Mouse (Mus musculus): ENCODE measurements around the gene Iqschfp. TPM values are rescaled to one million over a fixed set of nuclear protein-coding genes. Genes with fewer than 3 reads are reported as not detected.

Iqschfp gene
- polyA plus RNA-seq, 1 experiment = not detected

DNA sequence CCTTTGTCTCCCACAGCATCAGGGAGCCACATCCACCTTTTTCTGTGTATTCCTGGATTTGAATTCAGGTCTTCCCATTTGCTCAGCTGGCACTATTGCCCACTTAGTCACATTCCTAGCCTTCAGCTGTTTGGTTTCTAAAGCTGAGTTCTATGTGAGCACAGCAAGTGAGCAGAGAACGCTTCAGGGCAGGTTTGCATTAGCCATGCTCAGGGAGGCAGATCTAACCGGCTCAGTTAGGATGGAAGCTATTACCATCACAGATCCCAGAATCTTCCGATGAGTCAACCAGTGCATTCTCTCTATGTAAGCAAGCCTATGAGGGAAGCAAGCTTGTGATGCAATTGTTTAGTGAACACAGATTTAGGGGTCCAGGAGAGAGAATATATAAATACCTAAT lies 493.5 kb downstream of the Iqschfp start:
- TF ChIP-seq POLR2A (IDR thresholded peaks at IDR 0.05; ENCODE audit: control insufficient read depth, extremely low read depth, insufficient read depth, low read length, poor library complexity) (no peak), CTCF (IDR thresholded peaks at IDR 0.05; ENCODE audit: borderline replicate concordance, control insufficient read depth, extremely low read depth, insufficient read depth, low read length, poor library complexity) (no peak)
- H3K36me3 ChIP-seq (ENCODE audit: control insufficient read depth, insufficient read depth, low read length) = no peaks in the 10 kb centered on the region
- no peaks in the 10 kb centered on the region for H3K27me3 ChIP-seq (ENCODE audit: control insufficient read depth, insufficient read depth, low read length)
- DNase-seq = no peak
- no peaks in the 10 kb centered on the region for H3K4me1 ChIP-seq (replicated peaks; ENCODE audit: control insufficient read depth, insufficient read depth, low read length)
- H3K4me3 ChIP-seq (ENCODE audit: control insufficient read depth, insufficient read depth, low read length) = no peak overlapping the region
- H3K27ac ChIP-seq (ENCODE audit: control insufficient read depth, insufficient read depth, low read length) = no peak overlapping the region
- WGBS = 98% methylated on average over 3 of the region's 3 CpGs

DNA sequence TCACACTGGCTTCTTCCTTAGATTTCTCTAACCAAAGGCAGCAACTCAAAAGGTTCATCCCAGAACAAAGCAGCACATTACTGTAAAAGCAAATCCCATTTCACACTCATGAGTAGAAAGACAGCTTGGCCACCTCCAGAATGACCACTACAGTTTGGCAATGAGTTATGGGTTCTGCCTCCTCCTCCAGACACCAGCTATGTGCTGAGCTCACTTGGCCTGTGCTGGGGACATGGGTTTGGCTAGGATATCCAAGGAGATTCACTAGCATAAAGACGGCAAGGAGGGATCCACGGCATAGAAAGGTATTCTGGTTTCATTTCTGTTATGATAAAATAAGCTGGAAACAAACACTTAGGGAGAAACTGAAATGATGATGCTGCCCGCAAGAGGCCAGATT lies 496.0 kb downstream of the Iqschfp start:
- Histone ChIP-seq H3K27me3 (ENCODE audit: control insufficient read depth, insufficient read depth, low read length) (no peaks in the 10 kb centered on the region), H3K4me3 (ENCODE audit: control insufficient read depth, insufficient read depth, low read length) (no peak overlapping the region), H3K36me3 (ENCODE audit: control insufficient read depth, insufficient read depth, low read length) (no peaks in the 10 kb centered on the region), H3K27ac (ENCODE audit: control insufficient read depth, insufficient read depth, low read length) (no peak overlapping the region), H3K4me1 (replicated peaks; ENCODE audit: control insufficient read depth, insufficient read depth, low read length) (no peaks in the 10 kb centered on the region)
- TF ChIP-seq POLR2A (IDR thresholded peaks at IDR 0.05; ENCODE audit: control insufficient read depth, extremely low read depth, insufficient read depth, low read length, poor library complexity) = no peak
- TF ChIP-seq CTCF (IDR thresholded peaks at IDR 0.05; ENCODE audit: borderline replicate concordance, control insufficient read depth, extremely low read depth, insufficient read depth, low read length, poor library complexity) = no peak
- WGBS = 97% methylated on average over 3 of the region's 3 CpGs
- no peak for DNase-seq

DNA sequence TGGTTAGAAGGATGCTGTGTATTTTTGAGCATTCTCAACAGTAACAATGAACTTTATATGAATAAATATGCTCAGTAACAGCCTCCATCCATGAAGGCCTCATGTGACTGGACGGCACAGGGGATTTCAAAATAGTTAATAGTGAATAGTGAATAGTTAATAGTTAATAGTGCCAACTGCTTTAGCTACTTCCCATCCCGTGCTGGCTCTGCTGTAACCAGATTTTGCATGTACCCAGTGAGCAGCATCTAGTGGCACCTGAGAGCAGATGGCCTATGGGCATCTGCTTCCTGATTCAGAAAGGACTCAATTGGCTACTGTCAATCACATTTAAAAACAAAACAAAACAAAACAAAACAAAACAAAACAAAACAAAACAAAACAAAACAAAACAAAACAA lies 501.5 kb downstream of the Iqschfp start:
- Histone ChIP-seq H3K27me3 (ENCODE audit: control insufficient read depth, insufficient read depth, low read length) (no peaks in the 10 kb centered on the region), H3K36me3 (ENCODE audit: control insufficient read depth, insufficient read depth, low read length) (no peaks in the 10 kb centered on the region), H3K27ac (ENCODE audit: control insufficient read depth, insufficient read depth, low read length) (no peak overlapping the region), H3K4me1 (replicated peaks; ENCODE audit: control insufficient read depth, insufficient read depth, low read length) (no peaks in the 10 kb centered on the region), H3K4me3 (ENCODE audit: control insufficient read depth, insufficient read depth, low read length) (no peak overlapping the region)
- no peak for TF ChIP-seq CTCF (IDR thresholded peaks at IDR 0.05; ENCODE audit: borderline replicate concordance, control insufficient read depth, extremely low read depth, insufficient read depth, low read length, poor library complexity)
- TF ChIP-seq POLR2A (IDR thresholded peaks at IDR 0.05; ENCODE audit: control insufficient read depth, extremely low read depth, insufficient read depth, low read length, poor library complexity) = no peak
- DNase-seq = no peak
- 87% methylated on average over 2 of the region's 2 CpGs for WGBS

DNA sequence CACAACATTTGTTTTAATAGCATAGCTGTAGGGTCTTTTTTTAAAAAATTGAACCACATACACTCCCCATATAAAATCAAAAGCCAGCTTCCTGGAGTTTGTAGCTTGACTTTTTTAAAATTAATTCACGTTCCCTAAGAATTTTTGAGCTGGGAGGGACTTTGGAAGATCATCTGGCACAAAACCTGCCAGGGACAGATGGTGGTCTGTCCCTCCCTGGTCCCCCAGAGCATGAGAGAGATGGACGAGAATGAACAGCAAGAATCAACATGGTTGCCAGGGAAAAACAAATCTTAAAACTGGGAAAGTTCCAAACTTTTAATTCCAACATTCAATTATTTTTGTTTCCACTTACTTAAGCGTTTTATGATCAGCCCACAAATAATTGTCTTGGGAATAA lies 506.7 kb downstream of the Iqschfp start:
- DNase-seq = no peak
- Histone ChIP-seq H3K36me3 (ENCODE audit: control insufficient read depth, insufficient read depth, low read length) (no peaks in the 10 kb centered on the region), H3K4me3 (ENCODE audit: control insufficient read depth, insufficient read depth, low read length) (no peak overlapping the region), H3K4me1 (replicated peaks; ENCODE audit: control insufficient read depth, insufficient read depth, low read length) (no peaks in the 10 kb centered on the region), H3K27me3 (ENCODE audit: control insufficient read depth, insufficient read depth, low read length) (no peaks in the 10 kb centered on the region), H3K27ac (ENCODE audit: control insufficient read depth, insufficient read depth, low read length) (no peak overlapping the region)
- TF ChIP-seq POLR2A (IDR thresholded peaks at IDR 0.05; ENCODE audit: control insufficient read depth, extremely low read depth, insufficient read depth, low read length, poor library complexity) (no peak), CTCF (IDR thresholded peaks at IDR 0.05; ENCODE audit: borderline replicate concordance, control insufficient read depth, extremely low read depth, insufficient read depth, low read length, poor library complexity) (no peak)
- 89% methylated on average over 3 of the region's 3 CpGs for WGBS

DNA sequence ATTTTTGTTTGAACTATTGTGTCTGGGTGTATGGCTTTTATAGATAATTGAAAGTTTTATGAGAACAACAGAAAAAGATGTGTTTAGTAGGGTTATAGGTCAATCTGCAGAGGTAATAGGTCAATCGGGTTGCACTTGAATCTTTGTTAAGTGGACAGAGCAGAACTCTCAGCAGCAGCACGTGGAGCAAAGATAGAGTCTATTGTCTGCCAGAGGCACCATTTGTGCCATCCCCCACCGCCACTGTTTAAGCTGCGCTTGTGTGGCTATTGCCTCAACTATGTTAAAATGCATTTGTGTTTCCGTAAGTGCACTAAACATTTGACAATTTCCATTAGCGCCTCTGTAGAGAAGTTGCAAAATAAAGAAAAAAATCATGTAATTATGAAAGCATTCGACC lies 508.1 kb downstream of the Iqschfp start:
- TF ChIP-seq POLR2A (IDR thresholded peaks at IDR 0.05; ENCODE audit: control insufficient read depth, extremely low read depth, insufficient read depth, low read length, poor library complexity) (no peak), CTCF (IDR thresholded peaks at IDR 0.05; ENCODE audit: borderline replicate concordance, control insufficient read depth, extremely low read depth, insufficient read depth, low read length, poor library complexity) (no peak)
- Histone ChIP-seq H3K4me1 (replicated peaks; ENCODE audit: control insufficient read depth, insufficient read depth, low read length) (no peaks in the 10 kb centered on the region), H3K27me3 (ENCODE audit: control insufficient read depth, insufficient read depth, low read length) (no peaks in the 10 kb centered on the region), H3K27ac (ENCODE audit: control insufficient read depth, insufficient read depth, low read length) (no peak overlapping the region), H3K4me3 (ENCODE audit: control insufficient read depth, insufficient read depth, low read length) (no peak overlapping the region), H3K36me3 (ENCODE audit: control insufficient read depth, insufficient read depth, low read length) (no peaks in the 10 kb centered on the region)
- 86% methylated on average over 7 of the region's 7 CpGs for WGBS
- DNase-seq = no peak

DNA sequence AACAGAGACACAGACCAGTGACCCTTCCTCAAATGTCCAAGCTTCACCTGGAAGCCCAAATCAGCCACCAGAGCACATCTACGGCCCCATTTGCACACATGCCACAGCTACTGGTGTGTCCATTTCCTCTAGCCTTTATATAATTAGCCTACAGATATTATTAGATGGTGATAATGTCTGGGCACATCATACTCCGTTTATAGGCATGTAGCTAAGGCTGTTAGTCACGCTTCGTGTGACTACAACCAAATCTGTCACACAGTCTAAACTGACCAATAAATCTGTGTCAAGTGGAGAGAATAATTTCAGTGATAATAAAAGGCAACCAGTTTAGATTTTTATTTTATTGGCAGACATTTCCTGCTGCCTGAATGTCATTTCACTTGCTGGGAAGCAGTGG lies 511.3 kb downstream of the Iqschfp start:
- WGBS = 94% methylated on average over 4 of the region's 4 CpGs
- Histone ChIP-seq H3K27me3 (ENCODE audit: control insufficient read depth, insufficient read depth, low read length) (no peaks in the 10 kb centered on the region), H3K27ac (ENCODE audit: control insufficient read depth, insufficient read depth, low read length) (no peak overlapping the region), H3K36me3 (ENCODE audit: control insufficient read depth, insufficient read depth, low read length) (no peaks in the 10 kb centered on the region), H3K4me1 (replicated peaks; ENCODE audit: control insufficient read depth, insufficient read depth, low read length) (no peaks in the 10 kb centered on the region), H3K4me3 (ENCODE audit: control insufficient read depth, insufficient read depth, low read length) (no peak overlapping the region)
- no peak for TF ChIP-seq CTCF (IDR thresholded peaks at IDR 0.05; ENCODE audit: borderline replicate concordance, control insufficient read depth, extremely low read depth, insufficient read depth, low read length, poor library complexity)
- no peak for TF ChIP-seq POLR2A (IDR thresholded peaks at IDR 0.05; ENCODE audit: control insufficient read depth, extremely low read depth, insufficient read depth, low read length, poor library complexity)
- DNase-seq = no peak

DNA sequence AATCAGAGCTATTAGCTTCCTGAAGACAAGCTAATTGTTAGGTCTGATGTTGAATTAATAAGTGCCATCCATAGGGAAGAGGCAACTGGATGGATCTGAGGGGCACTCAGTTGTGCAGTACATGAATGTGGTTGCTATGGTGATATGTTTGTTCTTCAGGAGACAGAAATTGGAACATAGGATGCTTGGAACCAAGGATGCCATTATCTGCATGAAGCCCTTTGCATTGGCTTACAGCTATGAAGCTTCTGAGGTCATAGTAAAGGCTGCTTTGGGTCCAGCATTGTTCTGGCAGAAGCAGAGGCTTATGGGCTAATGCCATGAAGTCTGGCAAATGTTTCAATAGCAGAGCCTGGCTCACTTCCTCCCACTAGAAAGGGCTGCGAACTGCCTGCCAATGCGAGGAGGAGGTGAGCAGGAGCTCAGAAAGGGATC lies 511.8 kb downstream of the Iqschfp start:
- no peaks in the 10 kb centered on the region for H3K27me3 ChIP-seq (ENCODE audit: control insufficient read depth, insufficient read depth, low read length)
- no peak overlapping the region for H3K27ac ChIP-seq (ENCODE audit: control insufficient read depth, insufficient read depth, low read length)
- H3K4me1 ChIP-seq (replicated peaks; ENCODE audit: control insufficient read depth, insufficient read depth, low read length) = no peaks in the 10 kb centered on the region
- no peaks in the 10 kb centered on the region for H3K36me3 ChIP-seq (ENCODE audit: control insufficient read depth, insufficient read depth, low read length)
- no peak for TF ChIP-seq CTCF (IDR thresholded peaks at IDR 0.05; ENCODE audit: borderline replicate concordance, control insufficient read depth, extremely low read depth, insufficient read depth, low read length, poor library complexity)
- TF ChIP-seq POLR2A (IDR thresholded peaks at IDR 0.05; ENCODE audit: control insufficient read depth, extremely low read depth, insufficient read depth, low read length, poor library complexity) = no peak
- 66% methylated on average over 2 of the region's 2 CpGs for WGBS
- H3K4me3 ChIP-seq (ENCODE audit: control insufficient read depth, insufficient read depth, low read length) = no peak overlapping the region
- DNase-seq = no peak

Data from thymus, adult 2 months (tissue).